Mouse (Mus musculus): ENCODE measurements around the gene Egflam.

The Egflam gene

DNA sequence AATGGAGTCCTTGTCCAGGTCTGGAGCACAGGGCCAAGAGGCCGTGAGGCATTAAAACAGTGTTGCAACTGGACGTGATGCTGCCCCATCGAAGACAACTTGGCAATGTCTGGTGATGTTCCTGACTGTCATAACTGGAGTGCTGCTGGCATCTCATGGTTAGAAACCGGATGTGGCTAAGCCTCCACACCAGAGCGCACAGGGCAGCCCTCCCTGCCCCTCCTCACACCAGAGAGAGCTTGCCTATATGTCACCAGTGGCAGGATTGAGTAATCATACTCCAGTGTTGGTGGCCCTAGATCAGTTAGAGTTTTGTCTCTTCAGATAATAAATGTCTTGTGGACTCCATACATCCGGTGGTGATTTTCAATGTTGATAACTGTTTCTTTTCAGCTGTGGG, 210.5 kb downstream of the Egflam start:
- DNase-seq (ENCODE audit: low spot score in 2 of 2), result no peak

DNA sequence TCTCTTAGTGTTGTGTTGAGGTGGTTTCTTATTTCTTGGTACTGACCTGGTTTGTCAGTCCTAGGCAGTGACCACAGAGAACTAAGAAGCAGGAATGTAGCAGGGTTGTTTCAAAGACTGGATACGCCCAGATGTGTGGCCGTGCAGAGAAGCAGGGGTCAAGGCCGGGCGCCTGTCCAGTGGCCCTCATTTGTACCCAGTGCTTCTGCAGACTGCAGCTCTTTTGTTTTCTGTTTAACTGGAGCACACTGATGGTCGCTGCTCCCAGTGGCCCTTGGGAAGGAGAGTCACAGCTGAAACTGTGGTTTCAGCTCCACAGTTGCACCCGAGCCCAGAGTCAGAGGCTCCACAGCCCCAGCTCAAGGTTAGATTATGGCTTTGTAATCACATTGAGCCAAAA, 217.6 kb downstream of the Egflam start:
- no peak for DNase-seq (ENCODE audit: low spot score in 2 of 2)

DNA sequence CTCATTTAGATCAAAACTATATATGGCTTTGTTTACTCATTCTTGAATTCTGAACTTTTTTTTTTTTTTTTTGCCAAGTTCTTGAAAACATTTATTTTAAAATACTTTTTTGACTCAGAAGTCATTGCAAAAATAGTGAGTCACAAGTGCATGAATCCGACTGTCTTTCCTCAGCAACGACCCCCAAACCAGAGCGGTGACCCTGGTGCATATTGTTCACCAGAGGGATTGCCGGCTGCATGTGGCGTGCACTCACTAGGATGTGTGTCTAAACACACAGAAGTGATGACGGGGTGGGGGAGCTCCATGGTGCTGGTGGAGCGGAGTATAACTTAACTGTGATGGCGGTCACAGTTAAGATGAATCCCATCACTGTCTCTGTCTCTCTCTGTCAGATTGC, 224.4 kb downstream of the Egflam start:
- DNase-seq (ENCODE audit: low spot score in 2 of 2), result no peak

DNA sequence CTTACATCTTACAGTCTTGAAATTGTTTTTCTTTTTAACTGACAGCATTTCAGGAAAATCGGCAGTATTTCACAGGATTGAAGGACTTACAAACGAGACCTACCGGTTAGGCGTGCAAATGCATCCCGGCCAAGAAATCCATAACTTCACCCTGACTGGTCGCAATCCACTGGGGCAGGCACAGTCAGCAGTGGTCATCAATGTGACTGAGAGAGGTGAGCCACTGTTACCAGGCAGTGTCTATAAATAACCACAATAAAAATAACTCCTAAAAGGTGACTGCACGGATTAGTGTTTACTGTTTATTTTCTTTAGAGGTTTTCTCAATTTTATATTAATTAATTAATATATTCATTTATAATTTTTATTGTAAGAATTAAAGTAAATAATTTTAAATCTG, 224.8 kb downstream of the Egflam start:
- no peak for DNase-seq (ENCODE audit: low spot score in 2 of 2)

DNA sequence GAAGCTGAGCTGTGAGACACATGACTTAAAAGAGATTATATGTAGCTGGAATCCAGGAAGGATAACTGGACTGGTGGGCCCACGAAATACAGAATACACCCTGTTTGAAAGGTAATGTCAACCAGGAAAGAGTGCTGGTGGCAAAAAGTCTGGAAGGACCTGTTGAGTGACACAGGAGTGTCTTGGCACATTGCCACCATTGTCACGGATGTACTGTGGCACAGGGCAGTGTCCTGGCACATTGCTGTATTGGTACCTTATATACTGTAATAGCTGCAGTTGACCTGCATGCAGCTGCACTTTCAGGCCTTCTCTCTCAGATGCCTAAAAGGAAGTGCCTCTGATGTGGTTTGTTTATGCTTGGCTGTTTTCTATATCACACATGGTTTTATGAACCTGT, 225.3 kb downstream of the Egflam start:
- DNase-seq (ENCODE audit: low spot score in 2 of 2), result no peak

DNA sequence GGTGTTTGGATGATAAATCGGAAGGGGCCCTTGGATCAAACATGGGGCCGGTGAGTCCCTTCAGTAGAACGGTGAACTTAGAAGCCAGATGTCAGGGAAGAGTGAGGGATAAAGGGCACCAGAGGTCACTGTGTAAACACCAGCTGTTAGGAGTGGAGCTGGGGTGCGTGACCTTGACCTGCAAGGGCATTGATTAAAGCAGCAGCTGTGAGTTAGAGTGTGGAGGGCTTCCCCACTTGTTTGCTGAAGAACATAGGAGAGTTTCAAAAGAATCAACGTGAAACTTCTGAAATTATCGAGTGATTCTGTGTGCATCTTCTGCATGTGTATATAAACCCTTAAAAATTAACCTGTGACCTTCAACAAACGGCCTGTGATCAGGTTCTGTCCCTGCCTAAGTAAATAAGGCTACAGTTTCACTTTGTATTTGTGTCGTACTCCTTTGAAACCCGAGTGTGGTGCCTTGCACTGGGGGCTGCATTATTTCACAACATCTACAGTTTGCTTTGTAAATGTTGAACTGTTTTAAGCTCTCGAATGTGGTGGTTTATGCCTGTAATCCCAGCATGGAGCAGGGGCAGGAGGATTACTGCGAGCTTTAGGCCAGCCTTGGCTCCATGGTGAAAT, 230.2 kb downstream of the Egflam start:
- no peak for DNase-seq (ENCODE audit: low spot score in 2 of 2)

DNA sequence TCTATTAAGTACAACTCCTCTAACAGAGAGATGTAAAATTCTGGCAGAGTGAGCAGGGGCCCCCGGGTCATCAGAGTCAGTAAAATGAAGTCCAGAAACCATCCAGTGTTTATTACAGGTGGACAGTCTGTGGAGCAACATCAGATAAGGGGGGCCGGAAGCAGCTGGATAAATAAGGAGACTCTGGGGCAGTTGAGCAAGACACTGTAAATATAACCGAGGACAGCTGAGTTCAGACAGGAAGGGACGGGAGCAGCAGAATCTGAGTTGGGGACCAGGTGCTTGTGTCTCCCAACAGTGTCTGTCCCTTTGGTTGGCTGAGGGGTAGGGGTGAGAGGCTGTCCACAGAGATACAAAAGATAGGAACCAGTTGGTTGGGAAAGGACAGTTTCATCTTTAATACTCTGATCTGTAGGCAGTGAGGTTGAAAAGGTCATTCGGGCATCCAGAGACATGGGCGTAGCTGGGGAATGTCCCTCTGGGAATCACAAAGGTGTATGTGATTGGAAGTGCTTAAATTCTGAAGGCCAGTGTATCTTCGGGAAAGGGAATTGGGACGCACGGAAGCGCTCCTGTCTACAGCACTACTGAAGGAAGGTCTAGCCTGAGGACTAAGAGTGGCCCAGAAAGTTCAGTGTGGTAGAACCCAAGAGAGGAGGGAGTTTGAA, 230.8 kb downstream of the Egflam start:
- no peak for DNase-seq (ENCODE audit: low spot score in 2 of 2)

DNA sequence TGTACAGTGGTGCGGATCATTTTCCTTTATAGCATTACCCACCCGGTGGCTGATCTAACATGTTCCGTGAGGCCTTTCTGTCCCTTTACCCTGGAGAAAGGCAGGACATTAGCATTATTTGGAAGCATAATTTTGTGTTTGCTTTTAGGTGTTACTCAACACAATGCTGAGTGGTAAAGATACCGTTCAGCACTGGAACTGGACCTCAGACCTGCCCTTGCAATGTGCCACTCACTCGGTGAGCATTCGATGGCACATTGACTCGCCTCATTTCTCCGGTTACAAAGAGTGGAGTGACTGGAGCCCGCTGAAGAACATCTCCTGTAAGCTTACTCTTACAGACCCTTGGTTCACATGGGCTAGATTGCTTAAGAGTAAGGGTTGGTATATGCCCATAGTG, 231.5 kb downstream of the Egflam start:
- DNase-seq (ENCODE audit: low spot score in 2 of 2), result no peak

DNA sequence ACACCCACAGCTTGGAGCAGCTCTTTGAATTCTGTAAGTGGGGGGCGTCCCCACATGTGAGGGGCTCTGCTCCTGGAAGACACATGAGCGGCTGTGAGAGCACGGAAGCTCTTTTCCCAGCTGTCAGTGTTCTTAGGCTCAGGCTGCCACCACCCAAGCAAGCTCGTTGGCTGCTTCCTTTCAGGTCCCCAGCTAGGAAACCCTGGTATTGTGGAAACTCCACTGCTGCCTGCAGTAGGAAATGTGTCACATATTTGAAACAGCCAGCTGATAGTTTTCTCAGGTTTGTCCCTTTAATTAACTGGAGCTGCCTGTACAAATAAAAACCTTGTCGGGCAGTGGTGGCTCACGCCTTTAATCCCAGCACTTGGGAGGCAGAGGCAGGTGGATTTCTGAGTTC, 234.3 kb downstream of the Egflam start:
- no peak for DNase-seq (ENCODE audit: low spot score in 2 of 2)

DNA sequence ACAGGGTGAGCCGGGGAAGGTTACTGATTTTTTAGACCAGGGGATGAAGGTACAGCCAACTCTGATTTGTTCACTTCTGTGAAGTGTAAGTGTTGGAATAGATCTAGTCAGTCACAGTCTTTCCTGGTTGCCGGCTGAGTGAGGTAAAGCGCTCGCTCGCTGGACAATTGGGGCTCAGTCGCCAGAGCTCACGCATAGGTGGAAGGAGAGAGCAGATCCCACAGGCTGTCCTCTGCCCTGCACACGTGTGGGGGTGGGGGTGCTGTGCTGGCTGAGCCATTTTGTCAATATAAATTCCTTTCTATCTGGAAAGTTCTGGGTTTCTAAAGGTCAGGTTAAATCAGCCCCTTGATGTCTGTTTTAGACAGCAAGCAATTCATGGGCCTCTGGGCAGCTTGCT, 237.9 kb downstream of the Egflam start:
- no peak for DNase-seq (ENCODE audit: low spot score in 2 of 2)

DNA sequence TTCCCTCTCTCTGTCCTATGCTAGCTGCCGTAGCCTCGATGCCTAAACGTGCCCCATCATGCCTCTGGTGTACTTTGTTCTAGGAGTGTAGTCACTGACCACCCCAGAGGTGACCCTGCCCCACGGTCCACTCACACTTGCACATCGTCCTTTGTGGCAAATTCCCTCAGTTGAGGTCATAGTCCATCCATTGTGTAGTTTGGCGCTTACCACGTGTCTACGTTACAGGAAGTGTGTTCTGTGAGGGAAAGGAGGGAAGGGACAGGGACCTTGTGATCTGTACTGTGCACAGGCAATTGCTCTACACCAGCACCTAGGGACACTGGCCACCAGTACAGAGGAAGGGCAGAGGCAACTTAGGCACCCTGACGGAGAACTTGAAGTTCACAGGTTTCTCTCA, 238.3 kb downstream of the Egflam start:
- DNase-seq (ENCODE audit: low spot score in 2 of 2), result no peak

DNA sequence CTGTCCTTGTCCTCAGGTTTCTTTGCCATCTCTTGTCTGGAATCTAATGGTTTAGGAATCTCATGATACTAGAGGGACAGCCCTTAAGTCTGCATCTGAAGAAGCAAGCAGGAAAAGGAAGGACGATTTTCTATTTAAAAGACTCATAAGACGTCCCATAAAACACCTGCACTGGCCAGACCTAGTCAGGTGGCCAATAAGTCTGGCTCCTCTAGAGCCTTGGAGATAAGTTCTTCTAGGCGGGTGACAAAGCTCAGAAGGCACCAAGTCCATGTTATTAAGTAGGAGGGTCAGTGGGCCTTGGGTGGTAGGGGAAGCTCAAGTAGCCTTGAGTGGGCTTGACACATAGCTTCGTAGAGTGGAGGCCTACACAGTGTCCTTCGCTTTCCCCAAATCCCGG, 240.5 kb downstream of the Egflam start:
- DNase-seq (ENCODE audit: low spot score in 2 of 2), result no peak

Data from frontal cortex, postnatal 10 days (tissue).